In the genomic region with DNA sequence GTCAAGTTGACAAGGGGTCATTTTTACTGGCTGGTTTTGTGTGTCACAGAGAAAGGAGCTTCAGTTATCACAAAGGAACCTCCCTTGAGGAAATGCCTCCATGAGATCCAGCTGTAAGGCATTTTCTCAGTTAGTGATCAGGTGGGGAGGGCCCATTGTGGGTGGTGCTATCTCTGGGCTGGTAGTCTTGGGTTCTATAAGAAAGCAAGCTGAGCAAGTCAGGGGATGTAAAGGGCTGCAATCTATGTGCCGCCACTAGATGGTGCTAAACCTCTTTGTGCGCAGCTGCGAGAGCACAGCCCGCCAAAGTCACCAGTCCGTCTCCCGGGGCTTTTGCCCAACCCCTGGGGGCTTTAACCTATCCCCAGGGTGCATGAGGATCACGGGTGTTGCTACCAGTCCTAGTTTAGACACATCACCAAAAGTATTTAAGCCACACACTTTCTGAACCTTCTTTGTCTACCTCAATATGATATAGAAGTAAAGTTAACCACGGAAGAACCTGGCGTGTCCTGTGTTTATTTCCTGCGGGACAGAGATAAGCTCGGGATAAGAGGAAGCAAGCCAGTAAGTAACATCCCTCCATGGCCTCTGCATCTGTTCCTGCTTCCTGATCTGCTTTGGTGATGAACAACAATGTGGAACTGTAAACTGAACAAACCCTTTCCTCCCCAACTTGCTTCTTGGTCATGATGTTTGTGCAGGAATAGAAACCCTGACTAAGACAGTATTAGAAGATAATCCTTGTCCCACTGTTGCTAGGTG, we compare ENCODE assay signal across 7 mouse cellular contexts. TPM values are rescaled to one million over a fixed set of nuclear protein-coding genes. Genes with fewer than 3 reads are reported as not detected.
DNase-seq lines count a peak whose midpoint lies in the region; ATAC-seq lines count a peak whose summit lies in the region.
"Not testable (repeated sequence)": the region's sequence is repeated elsewhere in the genome, so short reads cannot be mapped to it uniquely, and the experiment has no call there.

No protein-coding gene starts in this region.

- WGBS in embryonic facial prominence, embryonic 15.5 days: 6% methylated on average over 11 of the region's 11 CpGs
- 5% methylated on average over 11 of the region's 11 CpGs for WGBS in heart, embryonic 11.5 days (ENCODE audit: insufficient replicate concordance)

- DNase-seq in adrenal gland, postnatal 10 days: peak; percentile 80
- DNase-seq in kidney, adult 8-10 months: peak; percentile 47 to 83
- peak; percentile 62 to 72 for DNase-seq in left cerebral cortex, postnatal 36 days (ENCODE audit: low spot score in 2 of 2)
- peak; percentile 48 to 69 for DNase-seq in right cerebral cortex, postnatal 36 days (ENCODE audit: low spot score in 2 of 2)

- H3K27ac ChIP-seq in embryonic facial prominence, embryonic 15.5 days (replicated peaks); heart, embryonic 11.5 days (ENCODE audit: low read depth, low read length): not testable (repeated sequence)

- H3K36me3 ChIP-seq in embryonic facial prominence, embryonic 15.5 days; heart, embryonic 11.5 days (ENCODE audit: control insufficient read depth, insufficient read depth, low read length): not testable (repeated sequence)

- H3K4me1 ChIP-seq in embryonic facial prominence, embryonic 15.5 days; heart, embryonic 11.5 days (ENCODE audit: control insufficient read depth, insufficient read depth, low read length): not testable (repeated sequence)

- not testable (repeated sequence) for H3K9me3 ChIP-seq in embryonic facial prominence, embryonic 15.5 days (replicated peaks); heart, embryonic 11.5 days (replicated peaks; ENCODE audit: control insufficient read depth, low read length)

- peak overlapping the region; percentile 43 for H3K4me2 ChIP-seq in embryonic facial prominence, embryonic 15.5 days (replicated peaks)
- H3K4me2 ChIP-seq in heart, embryonic 11.5 days: peak overlapping the region; percentile 53

- not testable (repeated sequence) for H3K27me3 ChIP-seq in embryonic facial prominence, embryonic 15.5 days; heart, embryonic 11.5 days (ENCODE audit: control insufficient read depth, insufficient read depth, low read length)

- not testable (repeated sequence) for H3K9ac ChIP-seq in embryonic facial prominence, embryonic 15.5 days; heart, embryonic 11.5 days (ENCODE audit: low read depth, low read length)

- peak overlapping the region; percentile 19 for H3K4me3 ChIP-seq in embryonic facial prominence, embryonic 15.5 days (replicated peaks)
- 0 out of 2 replicates have a peak overlapping the region, but pooled peaks have one; percentile 14 for H3K4me3 ChIP-seq in heart, embryonic 11.5 days (ENCODE audit: low read depth, low read length)

- intact Hi-C loops in left cerebral cortex, postnatal 36 days (cut with DNase I): loop anchor here (2.0 kb wide), 1 partner anchor 54 kb away; no protein-coding TSS in a partner anchor

- ATAC-seq in embryonic facial prominence, embryonic 15.5 days (ENCODE audit: insufficient number of reproducible peaks, low FRiP score, low TSS enrichment, low read depth); heart, embryonic 11.5 days (replicated peaks; ENCODE audit: insufficient number of reproducible peaks, low FRiP score, low TSS enrichment): not testable (repeated sequence)
- 0 out of 2 replicates have a peak, but pooled peaks have one; percentile 48 for ATAC-seq in megakaryocyte progenitor cell, adult 5-6 weeks (replicated peaks; ENCODE audit: poor library complexity)

RNA-seq across cellular contexts. Expression of gene Gpr35, which starts 6.1 kb away (rescaled TPM):
- total RNA-seq in adrenal gland, postnatal 10 days (2021): 1 to 10 TPM in 1 of 2 experiments, under 1 TPM in 1; 0.97 to 1.7 TPM
- polyA plus RNA-seq in embryonic facial prominence, embryonic 15.5 days (2015; fragmentation: Nextera tagmentation; extraction: Ambion mirVana): 1.2 and 2.1 TPM in 2 replicates
- 0.09 TPM in 1 of 2 replicates, not detected in the other for polyA plus RNA-seq in heart, embryonic 11.5 days (2014; fragmentation: Nextera tagmentation; extraction: Ambion mirVana)
- under 1 TPM in 1 of 2 experiments, not detected in 1; 0.77 TPM for total RNA-seq in left cerebral cortex, postnatal 36 days (2021)
- total RNA-seq in megakaryocyte progenitor cell, adult 5-6 weeks (2015): 1.1 TPM in 2 replicates
- total RNA-seq in megakaryocyte progenitor cell, adult 5-6 weeks (2017): 0.74 and 1.6 TPM in 2 replicates

RNA-seq across cellular contexts. Expression of gene Capn10, which starts 22.6 kb away (rescaled TPM):
- 10 to 100 TPM; 16.8 to 22.4 TPM for total RNA-seq in adrenal gland, postnatal 10 days (2021)
- 34.5 and 36.5 TPM in 2 replicates for polyA plus RNA-seq in embryonic facial prominence, embryonic 15.5 days (2015; fragmentation: Nextera tagmentation; extraction: Ambion mirVana)
- polyA plus RNA-seq in heart, embryonic 11.5 days (2014; fragmentation: Nextera tagmentation; extraction: Ambion mirVana): 11.8 and 14.7 TPM in 2 replicates
- 10 to 100 TPM; 38.3 to 40.0 TPM for total RNA-seq in left cerebral cortex, postnatal 36 days (2021)
- total RNA-seq in megakaryocyte progenitor cell, adult 5-6 weeks (2015): 4.4 and 6.9 TPM in 2 replicates
- 8.2 and 9.2 TPM in 2 replicates for total RNA-seq in megakaryocyte progenitor cell, adult 5-6 weeks (2017)

RNA-seq across cellular contexts. Expression of gene Rnpepl1, which starts 46.2 kb away (rescaled TPM):
- 10 to 100 TPM; 64.6 to 72.0 TPM for total RNA-seq in adrenal gland, postnatal 10 days (2021)
- 47.7 and 47.8 TPM in 2 replicates for polyA plus RNA-seq in embryonic facial prominence, embryonic 15.5 days (2015; fragmentation: Nextera tagmentation; extraction: Ambion mirVana)
- polyA plus RNA-seq in heart, embryonic 11.5 days (2014; fragmentation: Nextera tagmentation; extraction: Ambion mirVana): 21.7 and 24.6 TPM in 2 replicates
- total RNA-seq in left cerebral cortex, postnatal 36 days (2021): 10 to 100 TPM; 33.4 to 36.4 TPM
- total RNA-seq in megakaryocyte progenitor cell, adult 5-6 weeks (2015): 18.2 and 22.8 TPM in 2 replicates
- 11.4 and 15.7 TPM in 2 replicates for total RNA-seq in megakaryocyte progenitor cell, adult 5-6 weeks (2017)

RNA-seq across cellular contexts. Expression of gene Aqp12, which starts 49.4 kb away (rescaled TPM):
- total RNA-seq in adrenal gland, postnatal 10 days (2021): under 1 TPM in 1 of 2 experiments, not detected in 1; 0.36 TPM
- polyA plus RNA-seq in embryonic facial prominence, embryonic 15.5 days (2015; fragmentation: Nextera tagmentation; extraction: Ambion mirVana): not detected in 2 replicates
- polyA plus RNA-seq in heart, embryonic 11.5 days (2014; fragmentation: Nextera tagmentation; extraction: Ambion mirVana): not detected in 2 replicates
- not detected for total RNA-seq in left cerebral cortex, postnatal 36 days (2021)
- not detected in 2 replicates for total RNA-seq in megakaryocyte progenitor cell, adult 5-6 weeks (2015)
- total RNA-seq in megakaryocyte progenitor cell, adult 5-6 weeks (2017): not detected in 2 replicates

RNA-seq across cellular contexts. Expression of gene Dusp28, which starts 50.0 kb away (rescaled TPM):
- total RNA-seq in adrenal gland, postnatal 10 days (2021): 10 to 100 TPM; 13.5 to 17.0 TPM
- polyA plus RNA-seq in embryonic facial prominence, embryonic 15.5 days (2015; fragmentation: Nextera tagmentation; extraction: Ambion mirVana): 10.1 and 11.5 TPM in 2 replicates
- polyA plus RNA-seq in heart, embryonic 11.5 days (2014; fragmentation: Nextera tagmentation; extraction: Ambion mirVana): 6.2 and 6.9 TPM in 2 replicates
- 10 to 100 TPM; 15.3 to 15.7 TPM for total RNA-seq in left cerebral cortex, postnatal 36 days (2021)
- 8.5 and 10.0 TPM in 2 replicates for total RNA-seq in megakaryocyte progenitor cell, adult 5-6 weeks (2015)
- 2.2 and 2.9 TPM in 2 replicates for total RNA-seq in megakaryocyte progenitor cell, adult 5-6 weeks (2017)
